Mouse (Mus musculus) heart, embryonic 11.5 days (tissue): Measurements from ENCODE around the gene Gm27029. TPM values are rescaled to one million over a fixed set of nuclear protein-coding genes. Genes with fewer than 3 reads are reported as not detected.
A peak's percentile ranks its signal among the peaks of the same experiment; 100 is the strongest.
"Not testable (repeated sequence)": the region's sequence is repeated elsewhere in the genome, so short reads cannot be mapped to it uniquely, and the experiment has no call there.

Experiments used
- ATAC-seq: fragments of 200-750 bp; cut with Nextera tagmentation; replicated peaks from 2 replicates; pipeline ENCODE4 v1.8.0; 2017; ENCODE audit warnings: moderate library complexity; ENCODE audit not compliant: insufficient number of reproducible peaks, low FRiP score, low TSS enrichment
- H3K27ac ChIP-seq: fragments of 300-500 bp; sonication (generic); 2 replicates; pipeline ENCODE4 v1.5.1; 2014; ENCODE audit warnings: mild to moderate bottlenecking, low read depth, low read length
- H3K27me3 ChIP-seq: fragments of 300-500 bp; sonication (generic); 2 replicates; pipeline ENCODE4 v1.6.1; 2014; ENCODE audit warnings: mild to moderate bottlenecking, low read length, mixed read lengths; ENCODE audit not compliant: control insufficient read depth, insufficient read depth
- H3K36me3 ChIP-seq: fragments of 300-500 bp; sonication (generic); 2 replicates; pipeline ENCODE4 v1.6.1; 2014; ENCODE audit warnings: mild to moderate bottlenecking, low read length, moderate library complexity, mixed read lengths; ENCODE audit not compliant: control insufficient read depth, insufficient read depth
- H3K4me1 ChIP-seq: fragments of 300-500 bp; sonication (generic); 2 replicates; pipeline ENCODE4 v1.6.1; 2014; ENCODE audit warnings: low read length; ENCODE audit not compliant: control insufficient read depth, insufficient read depth
- H3K4me2 ChIP-seq: fragments of 300-500 bp; sonication (generic); 2 replicates; pipeline ENCODE4 v1.6.1; 2014; ENCODE audit warnings: mild to moderate bottlenecking, moderate library complexity
- H3K4me3 ChIP-seq: fragments of 300-500 bp; sonication (generic); 2 replicates; pipeline ENCODE4 v1.5.1; 2014; ENCODE audit warnings: low read depth, low read length
- H3K9ac ChIP-seq: fragments of 300-500 bp; sonication (generic); 2 replicates; pipeline ENCODE4 v1.6.1; 2014; ENCODE audit warnings: mild to moderate bottlenecking, low read depth, low read length, moderate library complexity
- H3K9me3 ChIP-seq: fragments of 300-500 bp; sonication (generic); replicated peaks from 2 replicates; pipeline ENCODE4 v1.6.1; 2016; ENCODE audit warnings: low read length; ENCODE audit not compliant: control insufficient read depth
- WGBS: fragments of 180-500 bp; shearing (Covaris S2); extraction: QIAGEN DNeasy Blood & Tissue Kit; methylation state at CpG from one replicate; pipeline ENCODE4 v1.1.7; 2014; ENCODE audit not compliant: insufficient replicate concordance; 5-methylcytosine and 5-hydroxymethylcytosine counted together
- polyA plus RNA-seq: library from polyadenylated mRNA; unstranded; fragments of >200 nt; fragmentation: Nextera tagmentation; extraction: Ambion mirVana; gene quantifications from 2 replicates; pipeline ENCODE4 v1.2.1, GENCODE M21; 2014

The Gm27029 gene
- polyA plus RNA-seq, 1 experiment from 2014 or later = 17.5 TPM

- H3K9me3 ChIP-seq = no peaks in the 10 kb centered on the region
Observed at GRCm38 (mm10) chr11:101468263-101468688, 43.7 kb upstream of the Gm27029 start.

GRCm38 (mm10) chr11:101467477-101468262 lies 43.1 kb upstream of the Gm27029 start:
- under 1% methylated on average over 41 of the region's 54 CpGs for WGBS
- no peaks in the 10 kb centered on the region for H3K9me3 ChIP-seq
- H3K36me3 ChIP-seq = no peaks in the 10 kb centered on the region
- no peaks in the 10 kb centered on the region for H3K27me3 ChIP-seq
- H3K9ac ChIP-seq = peak overlapping the region; percentile 83
- peak overlapping the region; percentile 68 for H3K4me3 ChIP-seq
- peak overlapping the region; percentile 98 for H3K4me2 ChIP-seq
- peaks cover 40% of the 10 kb centered on the region for H3K4me1 ChIP-seq
- ATAC-seq = peak; percentile 75
- peak overlapping the region; percentile 57 for H3K27ac ChIP-seq

More at GRCm38 (mm10) chr11:101468263-101468688, 43.7 kb upstream of the Gm27029 start:
- Histone ChIP-seq H3K4me3 (peak overlapping the region; percentile 68), H3K4me2 (peak overlapping the region; percentile 98), H3K4me1 (peaks cover 36% of the 10 kb centered on the region), H3K9ac (peak overlapping the region; percentile 83), H3K27ac (peak overlapping the region; percentile 57), H3K27me3 (no peaks in the 10 kb centered on the region), H3K36me3 (no peaks in the 10 kb centered on the region)
- ATAC-seq = peak; percentile 15
- WGBS = under 1% methylated on average over 28 of the region's 31 CpGs

- 58% methylated on average over 5 of the region's 5 CpGs for WGBS
- H3K27me3 ChIP-seq, H3K36me3 ChIP-seq, H3K9me3 ChIP-seq, H3K27ac ChIP-seq, ATAC-seq, H3K9ac ChIP-seq: not testable (repeated sequence)
- Histone ChIP-seq H3K4me1 (peaks cover 34% of the 10 kb centered on the region), H3K4me3 (peak overlapping the region; percentile 61), H3K4me2 (peak overlapping the region; percentile 97)
Observed at GRCm38 (mm10) chr11:101466552-101466950, 42.0 kb upstream of the Gm27029 start.

- Histone ChIP-seq H3K4me3 (peak within 1 kb of the TSS; percentile 61), H3K4me2 (peak within 1 kb of the TSS; percentile 98), H3K36me3 (0 out of 2 replicates have a peak, but pooled peaks cover 2% of the 10 kb centered on the region), H3K9me3 (no peaks in the 10 kb centered on the region), H3K27me3 (no peaks in the 10 kb centered on the region), H3K4me1 (peaks cover 34% of the 10 kb centered on the region), H3K9ac (peak within 1 kb of the TSS; percentile 84), H3K27ac (peak within 1 kb of the TSS; percentile 81)
- whole genome bisulfite sequencing = 1% methylated on average over 58 of the region's 60 CpGs
- peak; percentile 58 for ATAC-seq
Observed at GRCm38 (mm10) chr11:101465869-101466551, 41.4 kb upstream of the Gm27029 start, which contains the start of gene Vat1. Vat1 (minus strand) TSS chr11:101466230.

GRCm38 (mm10) chr11:101465101-101465868 lies 40.7 kb upstream of the Gm27029 start:
- Histone ChIP-seq H3K4me1 (peaks cover 34% of the 10 kb centered on the region), H3K27ac (peak overlapping the region; percentile 81), H3K9me3 (no peaks in the 10 kb centered on the region), H3K9ac (peak overlapping the region; percentile 84), H3K27me3 (no peaks in the 10 kb centered on the region), H3K4me2 (peak overlapping the region; percentile 97), H3K4me3 (peak overlapping the region; percentile 61), H3K36me3 (0 out of 2 replicates have a peak, but pooled peaks cover 4% of the 10 kb centered on the region)
- WGBS = under 1% methylated on average over 51 of the region's 51 CpGs
- ATAC-seq = peak; percentile 46

- H3K9ac ChIP-seq = peak within 1 kb of the TSS; percentile 84
- H3K27ac ChIP-seq = peak within 1 kb of the TSS; percentile 81
- H3K9me3 ChIP-seq = no peaks in the 10 kb centered on the region
- H3K4me1 ChIP-seq = peaks cover 36% of the 10 kb centered on the region
- 10% methylated on average over 12 of the region's 12 CpGs for WGBS
- peak within 1 kb of the TSS; percentile 61 for H3K4me3 ChIP-seq
- no peak for ATAC-seq
- 0 out of 2 replicates have a peak, but pooled peaks cover 6% of the 10 kb centered on the region for H3K36me3 ChIP-seq
- no peaks in the 10 kb centered on the region for H3K27me3 ChIP-seq
- peak within 1 kb of the TSS; percentile 97 for H3K4me2 ChIP-seq
Observed at GRCm38 (mm10) chr11:101464211-101465100, 39.9 kb upstream of the Gm27029 start, which contains the start of gene Rnd2. Rnd2 (plus strand) TSS chr11:101464999.

GRCm38 (mm10) chr11:101462583-101463440 lies 38.2 kb upstream of the Gm27029 start:
- 0 out of 2 replicates have a peak, but pooled peaks cover 6% of the 10 kb centered on the region for H3K36me3 ChIP-seq
- peaks cover 29% of the 10 kb centered on the region for H3K4me1 ChIP-seq
- no peak overlapping the region for H3K27ac ChIP-seq
- H3K9ac ChIP-seq = 0 out of 2 replicates have a peak overlapping the region, but pooled peaks have one; percentile 40
- no peak overlapping the region for H3K4me2 ChIP-seq
- ATAC-seq = no peak
- WGBS = 45% methylated on average over 13 of the region's 13 CpGs
- H3K9me3 ChIP-seq = no peaks in the 10 kb centered on the region
- H3K4me3 ChIP-seq = no peak overlapping the region
- H3K27me3 ChIP-seq = no peaks in the 10 kb centered on the region
